Mouse (Mus musculus) retina, postnatal 1 day (tissue): ENCODE data around the gene Olfr90.
"Not testable (repeated sequence)": the region's sequence is repeated elsewhere in the genome, so short reads cannot be mapped to it uniquely, and the experiment has no call there.

Experiments used
- DNase-seq: peaks from one replicate; pipeline ENCODE4 v3.0.0-alpha.2; 2012

Olfr90 gene

DNA sequence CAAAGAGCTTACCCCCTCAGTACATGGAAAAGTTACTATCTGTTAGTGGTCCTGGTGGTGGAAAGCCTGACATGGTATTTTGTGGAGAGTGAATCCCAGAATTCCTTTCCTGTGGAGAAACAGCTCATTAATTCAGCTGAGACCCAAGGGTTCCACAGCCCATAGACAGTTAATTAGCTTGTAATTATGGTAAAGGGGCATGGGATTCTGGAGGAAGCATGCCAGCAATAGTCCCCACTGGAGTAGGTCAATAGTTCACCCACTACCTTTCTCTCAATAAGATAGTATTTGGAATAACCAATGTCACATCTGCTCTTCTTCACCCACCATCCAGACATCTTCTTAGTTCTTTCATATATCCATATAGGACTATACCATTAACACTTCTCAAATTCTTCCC, at the start of gene Olfr90:
Gene Olfr90 (minus strand): TSS at position 101 of the 400 bp plus-strand sequence.
- DNase-seq, result no peak

DNA sequence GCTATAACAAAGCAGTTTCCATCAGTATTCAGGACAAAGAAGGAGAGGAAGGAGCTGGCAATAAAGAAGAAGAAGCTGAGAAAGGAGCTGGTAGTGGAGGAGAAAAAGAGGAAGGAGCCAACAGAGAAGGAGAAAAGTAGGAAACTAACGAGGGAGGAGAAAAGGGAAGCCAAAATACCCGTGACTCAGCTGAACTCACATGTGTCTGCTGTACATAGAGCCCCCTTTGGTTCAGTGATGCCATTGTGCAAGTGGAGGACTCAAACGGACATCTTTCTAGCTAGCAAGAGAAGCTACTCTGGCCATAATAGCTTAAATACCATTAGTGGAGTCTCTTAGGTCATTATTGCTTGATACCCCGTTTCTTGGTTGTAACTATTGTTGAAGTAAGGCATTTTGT, 43.1 kb upstream of the Olfr90 start:
- not testable (repeated sequence) for DNase-seq

GRCm38 (mm10) chr17:37119988-37120387, 31.7 kb upstream of the Olfr90 start, which contains the start of gene Olfr92:
Gene Olfr92, minus strand, starts transcription at chr17:37120088.
- no peak for DNase-seq

DNA sequence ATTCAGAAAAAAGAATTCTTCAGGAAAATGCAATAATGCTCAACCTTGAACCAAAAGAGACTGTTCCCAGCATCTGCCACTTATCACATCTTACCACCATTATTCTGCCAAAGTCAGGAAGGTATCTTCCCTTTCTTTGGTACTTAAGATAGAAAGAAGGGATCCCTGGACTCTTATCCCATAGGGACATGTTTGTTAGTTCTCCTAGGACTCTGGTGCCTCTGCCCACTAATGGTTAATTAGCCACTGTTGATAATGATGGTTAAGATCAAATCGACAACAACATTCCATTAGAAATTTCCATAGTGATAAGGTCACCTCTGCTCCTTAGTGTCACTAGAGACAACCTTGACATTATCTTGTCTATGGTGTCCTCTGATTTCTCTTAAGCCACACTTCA, 9.9 kb upstream of the Olfr90 start, which contains the start of gene Olfr91:
Gene Olfr91 (minus strand): TSS at position 101 of the 400 bp plus-strand sequence.
- DNase-seq, result no peak

- peak; percentile 67 for DNase-seq
These were observed 5.0 kb upstream of the Olfr90 start for GRCm38 (mm10) chr17:37093289-37093688.

GRCm38 (mm10) chr17:37092198-37092597, 3.9 kb upstream of the Olfr90 start:
- DNase-seq, result no peak

DNA sequence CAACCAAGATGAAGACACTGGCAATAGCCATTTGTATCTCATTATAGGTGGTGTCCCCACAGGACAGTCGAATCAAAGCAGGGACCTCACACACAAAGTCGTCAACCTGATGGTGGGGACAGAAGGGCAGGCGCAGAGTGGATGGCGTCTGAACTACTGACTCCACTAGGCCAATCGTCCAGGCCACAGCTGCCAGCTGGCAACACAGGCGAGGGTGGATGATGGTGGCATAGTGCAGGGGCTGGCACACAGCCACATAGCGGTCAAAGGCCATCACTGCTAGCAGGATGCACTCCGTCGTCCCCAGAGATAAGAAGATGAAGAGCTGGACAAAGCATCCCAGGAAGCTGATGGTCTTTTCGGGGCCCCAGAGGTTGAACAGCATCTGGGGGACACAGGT, 2.8 kb downstream of the Olfr90 start:
- no peak for DNase-seq

DNA sequence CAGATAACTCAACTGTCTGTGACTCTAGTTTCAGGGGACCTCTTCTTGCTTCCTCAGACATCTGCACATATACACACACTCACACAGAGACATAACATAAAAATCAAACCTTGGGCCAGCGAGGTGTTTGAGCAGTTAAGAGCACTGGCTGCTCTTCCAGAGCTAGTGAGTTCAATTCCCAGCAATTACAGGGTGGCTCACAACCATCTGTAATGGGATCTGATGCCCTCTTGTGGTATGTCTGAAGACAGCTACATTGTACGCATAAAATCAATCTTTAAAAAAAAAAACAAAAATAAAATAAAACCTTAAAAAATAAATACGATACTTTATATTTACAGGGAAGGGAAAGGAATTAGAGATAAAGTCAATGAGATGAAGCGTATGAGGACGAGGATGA, 3.7 kb downstream of the Olfr90 start:
- DNase-seq, result no peak

GRCm38 (mm10) chr17:37083327-37083726, 5.0 kb downstream of the Olfr90 start:
- peak; percentile 88 for DNase-seq

DNA sequence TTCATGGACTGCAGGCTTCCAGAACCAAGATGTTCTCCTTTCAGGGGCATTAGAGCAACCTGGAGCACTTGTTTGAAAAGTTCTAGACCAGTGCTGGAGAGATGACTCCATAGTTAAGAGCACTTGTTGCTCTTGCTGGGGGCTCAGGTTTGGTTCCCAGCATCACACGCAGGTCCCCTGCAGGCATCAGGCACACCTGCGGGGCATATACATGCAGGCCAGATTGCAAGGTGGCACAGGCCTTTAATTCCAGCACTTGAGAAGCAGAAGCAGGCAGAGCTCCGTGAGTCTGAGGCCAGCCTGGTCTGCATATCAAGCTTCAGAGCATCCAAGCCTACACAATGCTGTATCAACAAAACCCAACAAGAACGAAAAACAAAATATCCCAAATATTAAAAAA, 6.6 kb downstream of the Olfr90 start:
- no peak for DNase-seq

GRCm38 (mm10) chr17:37080119-37080518, 8.2 kb downstream of the Olfr90 start:
- no peak for DNase-seq

- DNase-seq, result no peak
These were observed 9.3 kb downstream of the Olfr90 start for GRCm38 (mm10) chr17:37078990-37079389.

- no peak for DNase-seq
These were observed 10.1 kb downstream of the Olfr90 start for GRCm38 (mm10) chr17:37078193-37078592.

- DNase-seq, result no peak
These were observed 12.5 kb downstream of the Olfr90 start for GRCm38 (mm10) chr17:37075766-37076165.

DNA sequence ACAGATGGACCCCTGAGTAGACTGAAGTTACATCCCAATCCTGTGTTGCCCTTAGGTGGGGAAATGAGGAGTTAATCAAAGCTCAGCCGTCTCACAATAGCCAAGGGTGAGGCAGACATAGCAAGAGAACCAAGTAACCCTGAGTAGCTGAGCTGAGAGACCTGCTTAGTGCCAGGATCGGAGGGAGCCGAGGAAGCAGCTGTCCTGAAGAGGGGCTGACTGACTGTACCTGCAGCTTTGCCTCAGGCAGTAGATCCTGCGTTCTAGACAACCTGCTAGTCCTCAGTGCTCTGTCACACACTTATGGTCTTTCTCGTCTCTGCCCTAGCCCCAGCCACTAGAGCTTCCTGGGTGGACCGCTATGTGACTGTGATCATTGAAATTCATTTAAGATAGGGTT, 13.1 kb downstream of the Olfr90 start:
- DNase-seq, result no peak

GRCm38 (mm10) chr17:37072730-37073276, 15.5 kb downstream of the Olfr90 start:
- no peak for DNase-seq

DNA sequence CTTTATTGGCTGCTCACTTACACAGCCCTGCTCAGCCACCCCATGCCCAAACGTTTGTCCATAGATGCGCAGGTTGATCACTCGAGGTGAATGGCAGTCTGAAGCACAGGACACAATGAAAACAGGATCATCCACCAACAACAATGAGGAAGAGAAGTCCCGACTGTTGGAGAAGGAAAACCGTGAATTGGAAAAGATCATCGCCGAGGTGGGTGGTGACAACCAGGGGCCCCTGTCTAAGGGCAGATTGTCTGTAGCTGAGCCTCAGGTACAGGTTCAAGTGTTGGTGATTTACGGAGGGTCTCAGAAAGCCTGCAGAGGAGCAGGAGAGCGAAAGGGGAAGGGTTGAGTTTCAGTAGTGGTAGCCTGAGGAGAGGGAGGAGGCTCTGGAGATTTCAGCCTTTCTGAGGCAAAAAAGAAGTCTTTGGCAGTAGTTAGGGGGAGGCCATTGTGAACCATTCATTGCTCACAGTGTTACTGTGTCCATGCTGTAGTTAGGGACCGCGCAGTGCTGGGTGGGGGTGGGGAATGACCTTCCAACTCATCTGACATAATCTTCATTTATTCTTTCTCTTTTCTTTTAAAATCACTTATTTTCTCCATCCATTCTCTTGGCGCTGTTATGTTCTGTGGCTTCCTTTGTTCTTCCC, 16.1 kb downstream of the Olfr90 start:
- DNase-seq, result no peak

DNA sequence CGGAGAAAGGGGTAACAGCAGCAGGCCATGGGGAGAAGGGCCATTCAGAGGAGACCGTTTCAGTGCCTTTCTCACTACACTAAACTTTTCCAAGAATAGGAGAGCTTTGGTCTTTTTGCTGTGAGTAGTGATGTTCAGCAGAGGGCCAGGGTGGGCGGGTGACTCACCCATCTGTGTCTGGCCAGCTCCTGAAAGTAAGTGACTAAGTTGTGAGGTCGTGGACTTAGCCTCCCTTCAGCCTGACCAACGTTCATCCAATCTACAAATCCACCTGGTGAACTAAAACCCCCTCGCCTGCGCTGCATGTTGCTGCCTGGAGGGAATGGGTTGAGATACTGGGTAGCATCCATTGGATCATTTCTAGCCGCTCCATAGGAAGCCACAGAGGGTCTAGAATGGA, 18.2 kb downstream of the Olfr90 start:
- no peak for DNase-seq

- no peak for DNase-seq
These were observed 20.4 kb downstream of the Olfr90 start for GRCm38 (mm10) chr17:37067861-37068260.

DNA sequence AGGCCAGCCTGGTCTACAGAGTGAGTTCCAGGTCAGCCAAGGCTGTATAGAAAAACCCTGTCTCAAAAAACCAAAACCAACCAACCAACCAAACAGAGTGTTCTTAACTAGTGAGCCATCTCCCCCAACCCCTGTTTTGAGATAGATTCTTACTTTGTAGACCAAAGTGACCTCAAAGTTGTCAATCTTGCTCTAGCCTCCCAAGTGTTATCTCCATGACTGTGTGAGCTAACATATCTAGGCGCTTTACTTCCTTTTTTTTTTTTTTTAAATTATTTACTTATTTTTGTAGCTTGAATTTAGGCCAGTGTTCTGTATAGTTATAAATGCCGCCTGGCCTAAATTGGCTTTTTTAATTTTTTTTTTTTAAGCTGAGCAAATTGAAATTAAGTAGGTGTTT, 22.3 kb downstream of the Olfr90 start:
- DNase-seq, result no peak

GRCm38 (mm10) chr17:37063686-37064495, 24.4 kb downstream of the Olfr90 start:
- no peak for DNase-seq

DNA sequence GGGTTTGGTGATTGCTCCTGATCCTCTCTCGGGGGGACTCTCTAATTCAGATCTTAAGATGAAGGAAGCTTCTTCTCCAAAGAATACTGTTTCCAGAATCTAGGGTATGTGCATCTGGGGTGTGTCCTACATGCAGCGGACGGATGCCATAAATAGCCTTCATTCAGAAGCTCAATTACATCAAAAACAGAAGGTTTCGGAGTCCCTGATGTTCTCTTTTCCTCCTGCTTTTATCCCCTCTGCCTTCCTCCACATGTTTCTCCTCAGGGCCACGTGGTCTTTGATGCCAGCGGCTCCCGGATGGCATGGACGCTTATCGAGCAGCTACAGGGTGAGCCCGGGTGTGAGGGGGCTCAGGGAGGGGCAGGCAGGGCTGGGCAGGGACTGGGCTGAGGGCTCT, 25.2 kb downstream of the Olfr90 start:
- no peak for DNase-seq

GRCm38 (mm10) chr17:37062101-37062641, 26.1 kb downstream of the Olfr90 start:
- no peak for DNase-seq

DNA sequence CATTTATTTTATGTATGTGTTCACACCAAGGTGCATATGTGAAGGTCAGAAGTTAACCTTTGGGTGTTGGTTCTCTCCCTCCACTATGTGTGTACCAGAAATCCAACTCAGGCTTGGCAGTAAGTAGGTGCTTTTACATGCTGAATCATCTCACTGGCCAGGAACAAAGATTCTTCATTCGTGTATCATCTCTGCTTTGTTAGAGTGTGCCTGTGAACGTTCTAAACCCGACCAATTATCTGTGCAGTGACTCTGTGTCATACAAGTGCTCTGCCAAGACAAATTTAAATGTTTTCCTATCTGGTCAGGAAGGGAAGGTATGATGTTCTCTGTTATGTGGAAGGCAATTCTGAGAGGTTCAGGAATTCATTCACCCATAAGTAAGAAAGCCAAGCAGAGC, 26.9 kb downstream of the Olfr90 start:
- no peak for DNase-seq
